Mouse (Mus musculus) liver, embryonic 13.5 days (tissue): ENCODE measurements around the gene Tfdp2. TPM values are rescaled to one million over a fixed set of nuclear protein-coding genes. Genes with fewer than 3 reads are reported as not detected.

Experiments
- ATAC-seq: fragments of 200-750 bp; cut with Nextera tagmentation; 2 replicates; pipeline ENCODE4 v1.8.0; 2017; ENCODE audit warnings: low read depth, mild to moderate bottlenecking, moderate number of reproducible peaks, moderate library complexity
- DNase-seq: peaks from one replicate; pipeline ENCODE4 v3.0.0; 2022
- H3K27ac ChIP-seq: fragments of 300-500 bp; sonication (generic); 2 replicates; pipeline ENCODE4 v1.5.1; 2015; ENCODE audit warnings: moderate library complexity, mild to moderate bottlenecking, inconsistent platforms
- H3K27me3 ChIP-seq: fragments of 300-500 bp; sonication (generic); 2 replicates; pipeline ENCODE4 v1.6.1; 2015; ENCODE audit warnings: mild to moderate bottlenecking, inconsistent platforms
- H3K36me3 ChIP-seq: fragments of 300-500 bp; sonication (generic); 2 replicates; pipeline ENCODE4 v1.6.1; 2015; ENCODE audit warnings: mild to moderate bottlenecking, inconsistent platforms
- H3K4me1 ChIP-seq: fragments of 300-500 bp; sonication (generic); replicated peaks from 2 replicates; pipeline ENCODE4 v1.6.1; 2015; ENCODE audit warnings: inconsistent platforms
- H3K4me2 ChIP-seq: fragments of 300-500 bp; sonication (generic); 2 replicates; pipeline ENCODE4 v1.6.1; 2015; ENCODE audit warnings: inconsistent platforms, mild to moderate bottlenecking, moderate library complexity
- H3K4me3 ChIP-seq: fragments of 300-500 bp; sonication (generic); replicated peaks from 2 replicates; pipeline ENCODE4 v1.5.1; 2015; ENCODE audit warnings: mild to moderate bottlenecking, inconsistent platforms
- H3K9ac ChIP-seq: fragments of 300-500 bp; sonication (generic); 2 replicates; pipeline ENCODE4 v1.6.1; 2015; ENCODE audit warnings: mild to moderate bottlenecking, inconsistent platforms
- H3K9me3 ChIP-seq: fragments of 300-500 bp; sonication (generic); replicated peaks from 2 replicates; pipeline ENCODE4 v1.6.1; 2016; ENCODE audit warnings: inconsistent platforms
- WGBS: fragments of 180-500 bp; shearing (Covaris S2); methylation state at CpG from one replicate; pipeline ENCODE4 v1.1.7; 2015; ENCODE audit not compliant: insufficient replicate concordance; 5-methylcytosine and 5-hydroxymethylcytosine counted together
- polyA plus RNA-seq: library from polyadenylated mRNA; unstranded; fragments of >200 nt; fragmentation: Nextera tagmentation; extraction: Ambion mirVana; gene quantifications from 2 replicates; pipeline ENCODE4 v1.2.1, GENCODE M21; 2015

The Tfdp2 gene
- polyA plus RNA-seq, 1 experiment from 2014 or later = 86.0 TPM

- peaks cover 96% of the 10 kb centered on the region for H3K36me3 ChIP-seq
- H3K4me1 ChIP-seq = no peaks in the 10 kb centered on the region
- H3K9ac ChIP-seq = no peak overlapping the region
- 83% methylated on average over 3 of the region's 3 CpGs for WGBS
- DNase-seq (no peak), ATAC-seq (peak; percentile 57)
- no peaks in the 10 kb centered on the region for H3K27me3 ChIP-seq
- H3K4me2 ChIP-seq = no peak overlapping the region
- no peaks in the 10 kb centered on the region for H3K9me3 ChIP-seq
- H3K27ac ChIP-seq = no peak overlapping the region
- H3K4me3 ChIP-seq = no peak overlapping the region
Measured at GRCm38 (mm10) chr9:96312074-96312473, 116.0 kb downstream of the Tfdp2 start.

DNA sequence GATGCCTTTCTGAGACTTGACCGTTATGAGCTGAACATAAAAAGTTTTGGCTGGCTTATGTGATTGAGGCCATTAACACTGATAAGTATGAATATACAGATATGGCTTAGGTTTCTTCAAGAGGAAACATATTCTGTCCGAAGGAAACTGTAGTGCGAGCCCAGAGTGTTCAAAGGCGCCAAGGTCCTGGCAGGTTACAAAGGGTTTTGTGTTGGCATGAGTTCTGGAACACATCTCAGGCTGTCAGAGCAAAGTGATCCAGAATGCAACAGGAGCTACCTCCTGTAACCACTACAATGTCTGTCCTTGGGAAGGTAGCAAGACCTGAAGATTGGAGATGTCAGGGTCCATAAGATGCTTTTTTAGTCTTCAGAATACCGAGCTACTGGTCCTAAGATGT lies 123.3 kb downstream of the Tfdp2 start:
- Histone ChIP-seq H3K9ac (no peak overlapping the region), H3K27me3 (no peaks in the 10 kb centered on the region), H3K27ac (no peak overlapping the region), H3K4me2 (no peak overlapping the region), H3K4me3 (no peak overlapping the region), H3K9me3 (no peaks in the 10 kb centered on the region), H3K4me1 (no peaks in the 10 kb centered on the region), H3K36me3 (peaks cover 94% of the 10 kb centered on the region)
- 92% methylated on average over 5 of the region's 5 CpGs for WGBS
- ATAC-seq = no peak
- DNase-seq = no peak

GRCm38 (mm10) chr9:96320551-96320980 lies 124.5 kb downstream of the Tfdp2 start:
- no peak overlapping the region for H3K4me3 ChIP-seq
- no peak overlapping the region for H3K27ac ChIP-seq
- ATAC-seq = no peak
- no peak for DNase-seq
- peaks cover 84% of the 10 kb centered on the region for H3K36me3 ChIP-seq
- H3K4me2 ChIP-seq = no peak overlapping the region
- H3K4me1 ChIP-seq = no peaks in the 10 kb centered on the region
- no peaks in the 10 kb centered on the region for H3K27me3 ChIP-seq
- 96% methylated on average over 6 of the region's 6 CpGs for WGBS
- no peak overlapping the region for H3K9ac ChIP-seq
- H3K9me3 ChIP-seq = no peaks in the 10 kb centered on the region

- Histone ChIP-seq H3K4me1 (no peaks in the 10 kb centered on the region), H3K4me3 (no peak overlapping the region), H3K27me3 (no peaks in the 10 kb centered on the region), H3K27ac (no peak overlapping the region), H3K9me3 (no peaks in the 10 kb centered on the region), H3K4me2 (no peak overlapping the region), H3K36me3 (peaks cover 63% of the 10 kb centered on the region), H3K9ac (no peak overlapping the region)
- DNase-seq = no peak
- WGBS = 90% methylated on average over 15 of the region's 15 CpGs
- ATAC-seq = no peak
Measured at GRCm38 (mm10) chr9:96322411-96323152, 126.5 kb downstream of the Tfdp2 start.

DNA sequence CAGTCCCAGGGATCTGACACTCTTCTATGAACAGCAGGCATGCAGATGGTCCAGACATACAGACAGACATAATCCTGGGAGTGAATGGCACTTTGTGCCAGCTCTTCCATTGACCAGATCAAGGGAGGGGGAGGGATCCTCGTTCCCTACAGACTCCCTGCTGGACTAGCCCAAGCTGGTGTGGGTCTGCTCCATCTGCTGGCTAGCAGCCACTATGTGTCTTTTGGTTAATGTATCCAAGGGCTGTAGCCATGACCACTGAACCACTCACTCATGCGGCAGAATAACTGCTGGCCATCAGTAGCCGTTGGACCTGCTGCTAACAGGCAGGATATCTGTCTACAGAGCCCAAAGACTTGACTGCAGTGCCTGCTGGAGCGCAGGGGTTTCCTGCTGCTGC lies 128.4 kb downstream of the Tfdp2 start:
- peak; percentile 17 for ATAC-seq
- H3K9me3 ChIP-seq = no peaks in the 10 kb centered on the region
- H3K4me3 ChIP-seq = no peak overlapping the region
- H3K9ac ChIP-seq = no peak overlapping the region
- H3K27ac ChIP-seq = no peak overlapping the region
- no peak for DNase-seq
- no peaks in the 10 kb centered on the region for H3K27me3 ChIP-seq
- 50% methylated on average over 4 of the region's 4 CpGs for WGBS
- no peak overlapping the region for H3K4me2 ChIP-seq
- H3K36me3 ChIP-seq = peaks cover 46% of the 10 kb centered on the region
- H3K4me1 ChIP-seq = no peaks in the 10 kb centered on the region

GRCm38 (mm10) chr9:96326496-96326923 lies 130.4 kb downstream of the Tfdp2 start:
- Histone ChIP-seq H3K36me3 (peaks cover 35% of the 10 kb centered on the region), H3K4me3 (no peak overlapping the region), H3K27ac (no peak overlapping the region), H3K27me3 (no peaks in the 10 kb centered on the region), H3K9ac (no peak overlapping the region), H3K4me1 (0 out of 2 replicates have a peak, but pooled peaks cover 4% of the 10 kb centered on the region), H3K9me3 (no peaks in the 10 kb centered on the region), H3K4me2 (no peak overlapping the region)
- DNase-seq (no peak), ATAC-seq (no peak)
- WGBS = 54% methylated on average over 6 of the region's 6 CpGs

GRCm38 (mm10) chr9:96328226-96328625 lies 132.2 kb downstream of the Tfdp2 start:
- WGBS = 81% methylated on average over 4 of the region's 4 CpGs
- Histone ChIP-seq H3K9me3 (no peaks in the 10 kb centered on the region), H3K4me3 (no peak overlapping the region), H3K36me3 (peaks cover 33% of the 10 kb centered on the region), H3K9ac (no peak overlapping the region), H3K4me2 (no peak overlapping the region), H3K4me1 (0 out of 2 replicates have a peak, but pooled peaks cover 4% of the 10 kb centered on the region), H3K27me3 (no peaks in the 10 kb centered on the region), H3K27ac (no peak overlapping the region)
- no peak for ATAC-seq
- no peak for DNase-seq

- DNase-seq = no peak
- 0 out of 2 replicates have a peak, but pooled peaks have one; percentile 34 for ATAC-seq
- 83% methylated on average over 5 of the region's 5 CpGs for WGBS
- H3K4me3 ChIP-seq = no peak overlapping the region
- peaks cover 50% of the 10 kb centered on the region for H3K36me3 ChIP-seq
- no peaks in the 10 kb centered on the region for H3K27me3 ChIP-seq
- 0 out of 2 replicates have a peak, but pooled peaks cover 4% of the 10 kb centered on the region for H3K4me1 ChIP-seq
- H3K9ac ChIP-seq = no peak overlapping the region
- H3K27ac ChIP-seq = no peak overlapping the region
- no peaks in the 10 kb centered on the region for H3K9me3 ChIP-seq
- H3K4me2 ChIP-seq = no peak overlapping the region
Measured at GRCm38 (mm10) chr9:96331146-96331545, 135.1 kb downstream of the Tfdp2 start.

DNA sequence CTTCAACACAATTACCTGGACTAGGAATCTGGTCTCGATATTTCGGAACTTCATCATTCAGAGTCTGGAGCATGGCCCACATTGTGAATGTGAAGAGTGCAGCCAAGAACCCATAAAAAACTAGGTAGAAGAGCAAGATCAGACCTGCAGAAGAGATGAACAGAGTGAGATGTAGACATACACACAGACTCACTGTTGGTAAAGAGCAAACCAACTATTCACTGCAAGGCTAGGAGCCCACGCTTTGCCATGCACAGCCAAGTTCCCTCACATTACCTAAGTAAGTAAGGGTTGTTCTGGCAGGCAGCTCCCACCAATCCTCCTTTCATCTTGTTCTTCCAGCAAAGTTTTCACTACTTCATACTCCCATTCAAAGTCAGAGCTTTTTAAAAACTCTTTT lies 149.7 kb downstream of the Tfdp2 start:
- no peak overlapping the region for H3K9ac ChIP-seq
- H3K9me3 ChIP-seq = no peaks in the 10 kb centered on the region
- 89% methylated on average over 3 of the region's 3 CpGs for WGBS
- ATAC-seq = no peak
- peaks cover 34% of the 10 kb centered on the region for H3K36me3 ChIP-seq
- no peak overlapping the region for H3K27ac ChIP-seq
- H3K4me1 ChIP-seq = peaks cover 16% of the 10 kb centered on the region
- H3K27me3 ChIP-seq = no peaks in the 10 kb centered on the region
- no peak overlapping the region for H3K4me3 ChIP-seq
- no peak for DNase-seq
- no peak overlapping the region for H3K4me2 ChIP-seq

- no peak overlapping the region for H3K27ac ChIP-seq
- 75% methylated on average over 5 of the region's 5 CpGs for WGBS
Measured at GRCm38 (mm10) chr9:96348885-96349284, 152.8 kb downstream of the Tfdp2 start.

DNA sequence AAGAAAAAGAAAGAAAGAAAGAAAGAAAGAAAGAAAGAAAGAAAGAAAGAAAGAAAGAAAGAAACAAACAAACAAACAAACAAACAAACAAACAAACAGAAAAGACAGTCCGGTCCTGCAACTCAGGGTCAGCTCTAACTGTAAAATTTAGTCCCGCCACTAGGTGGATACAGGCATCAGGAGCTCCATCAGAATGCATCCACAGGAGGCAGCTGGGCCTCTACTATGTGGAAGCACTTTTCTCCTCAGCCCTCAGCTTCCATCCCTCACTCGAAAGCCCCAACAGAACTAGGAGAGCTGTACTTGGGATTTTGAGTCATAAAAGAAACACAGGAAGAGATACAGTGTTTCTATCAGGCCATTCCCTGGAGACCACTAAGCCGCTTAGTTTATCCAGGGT lies 153.9 kb downstream of the Tfdp2 start:
- H3K27ac ChIP-seq = no peak overlapping the region
- H3K4me2 ChIP-seq = no peak overlapping the region
- ATAC-seq (peak; percentile 58; the same call in 1 of the 2 replicates), DNase-seq (peak; percentile 38)
- no peaks in the 10 kb centered on the region for H3K9me3 ChIP-seq
- peaks cover 29% of the 10 kb centered on the region for H3K4me1 ChIP-seq
- no peak overlapping the region for H3K4me3 ChIP-seq
- 44% methylated on average over 4 of the region's 4 CpGs for WGBS
- H3K9ac ChIP-seq = no peak overlapping the region
- peaks cover 9% of the 10 kb centered on the region for H3K36me3 ChIP-seq
- no peaks in the 10 kb centered on the region for H3K27me3 ChIP-seq

More at GRCm38 (mm10) chr9:96348885-96349284, 152.8 kb downstream of the Tfdp2 start:
- Histone ChIP-seq H3K9me3 (no peaks in the 10 kb centered on the region), H3K36me3 (peaks cover 15% of the 10 kb centered on the region), H3K9ac (no peak overlapping the region), H3K27me3 (no peaks in the 10 kb centered on the region), H3K4me3 (no peak overlapping the region), H3K4me1 (peaks cover 24% of the 10 kb centered on the region), H3K4me2 (no peak overlapping the region)
- ATAC-seq = peak; percentile 35; the same call in 1 of the 2 replicates
- DNase-seq = no peak

GRCm38 (mm10) chr9:96350476-96350875 lies 154.4 kb downstream of the Tfdp2 start:
- no peak overlapping the region for H3K27ac ChIP-seq
- H3K4me3 ChIP-seq = no peak overlapping the region
- DNase-seq (no peak), ATAC-seq (no peak)
- H3K4me2 ChIP-seq = no peak overlapping the region
- peaks cover 9% of the 10 kb centered on the region for H3K36me3 ChIP-seq
- H3K27me3 ChIP-seq = no peaks in the 10 kb centered on the region
- no peaks in the 10 kb centered on the region for H3K9me3 ChIP-seq
- 43% methylated on average over 3 of the region's 3 CpGs for WGBS
- H3K4me1 ChIP-seq = peaks cover 29% of the 10 kb centered on the region
- no peak overlapping the region for H3K9ac ChIP-seq
